Mouse (Mus musculus) forelimb bud, embryonic 11.5 days (tissue): ENCODE data around the gene Ulk4.
"Not testable (repeated sequence)": the region's sequence is repeated elsewhere in the genome, so short reads cannot be mapped to it uniquely, and the experiment has no call there.

Experiments
- DNase-seq: peaks from one replicate; pipeline ENCODE4 v3.0.0-alpha.2; 2012; ENCODE audit warnings: low read depth, low spot score

Gene Ulk4

DNA sequence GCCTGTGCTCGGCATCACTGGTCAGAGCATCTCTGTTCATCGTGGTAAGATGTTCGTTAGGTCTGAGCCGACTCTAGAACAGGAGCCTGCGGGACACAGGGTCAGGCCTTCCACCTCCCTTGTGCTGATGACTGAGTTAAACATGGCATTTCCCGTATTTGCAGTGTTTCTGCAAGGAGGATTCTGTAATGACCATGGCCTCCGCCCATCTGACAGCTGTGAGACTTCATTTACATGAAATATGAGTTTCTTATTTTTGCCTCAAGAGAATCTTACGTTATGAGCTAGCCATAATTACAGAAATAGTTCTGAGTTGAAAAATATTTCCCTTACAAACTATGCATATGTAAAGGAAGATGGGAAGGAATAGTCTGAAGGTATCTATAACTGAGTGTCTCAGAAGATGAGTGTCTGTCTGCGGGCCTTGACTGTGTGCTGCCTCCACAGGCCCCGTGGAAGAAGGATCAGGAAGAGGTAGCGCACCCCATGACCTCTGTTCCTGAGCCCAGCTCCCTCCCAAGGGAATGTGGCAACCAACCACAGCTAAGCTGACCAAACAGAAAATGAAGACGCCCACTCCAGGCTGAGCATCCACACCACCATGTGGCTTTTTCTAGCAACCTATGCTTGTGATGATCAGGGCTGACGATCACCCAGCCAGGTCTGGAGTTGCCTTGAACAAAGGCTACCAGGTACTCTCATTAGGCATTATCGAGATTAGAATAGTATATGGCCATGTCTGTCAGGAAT lies 212.2 kb downstream of the Ulk4 start:
- DNase-seq, result no peak

DNA sequence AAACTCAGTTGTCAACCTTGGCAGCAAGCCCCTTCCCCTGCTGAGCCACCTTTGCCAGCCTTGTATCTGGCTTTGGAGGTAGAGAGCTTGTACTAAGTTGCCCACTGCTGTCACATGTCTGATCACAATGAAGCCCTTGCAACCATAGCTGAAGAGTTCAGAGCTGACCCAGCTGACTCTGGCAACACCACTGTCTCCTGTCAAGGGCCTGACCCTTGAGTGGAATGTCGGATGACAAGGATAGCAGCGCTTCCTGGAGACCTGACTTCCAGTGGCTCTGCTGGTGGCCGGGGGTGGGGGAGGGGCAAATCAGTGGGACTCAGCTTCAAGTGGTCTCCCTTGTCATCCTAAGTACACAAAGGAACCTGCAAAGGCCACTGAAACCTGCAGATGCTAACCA lies 214.3 kb downstream of the Ulk4 start:
- DNase-seq, result no peak

DNA sequence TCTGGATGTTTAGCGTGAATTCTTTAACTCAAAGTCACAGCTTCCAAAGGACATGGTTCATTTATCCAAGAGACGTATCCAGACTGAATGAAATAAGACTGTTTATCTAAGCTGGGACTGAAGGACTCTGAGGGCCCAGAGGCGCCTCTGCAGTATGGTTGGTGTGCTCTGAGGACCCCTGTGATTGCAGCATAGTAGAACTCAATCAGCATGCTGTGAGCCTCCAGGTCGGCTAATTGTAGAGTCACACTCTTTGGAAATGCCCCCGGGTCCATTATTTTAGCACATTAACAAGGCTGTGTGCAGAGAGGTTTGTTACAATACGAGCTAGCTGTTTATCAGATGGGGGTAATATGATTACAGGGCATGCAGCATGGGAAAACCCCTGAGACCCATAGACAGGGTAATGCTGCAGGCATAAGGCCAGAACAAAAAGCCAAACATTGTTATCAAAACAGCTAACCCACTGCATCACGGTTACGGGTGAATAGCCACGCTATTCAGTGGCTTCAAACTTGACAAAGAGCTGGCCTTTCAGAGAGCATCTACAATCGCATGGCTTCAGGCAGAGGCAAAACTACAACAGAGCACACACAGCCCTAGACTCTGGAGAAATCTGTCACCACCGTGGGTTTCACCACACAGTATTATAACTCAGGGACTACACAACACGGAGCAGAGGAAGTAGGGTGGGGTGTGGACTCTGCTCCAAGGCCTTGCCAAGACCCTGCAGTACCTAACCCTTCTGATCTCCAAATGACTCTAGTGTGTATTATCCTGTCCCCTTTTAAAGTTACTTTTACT lies 215.0 kb downstream of the Ulk4 start:
- DNase-seq, result no peak

DNA sequence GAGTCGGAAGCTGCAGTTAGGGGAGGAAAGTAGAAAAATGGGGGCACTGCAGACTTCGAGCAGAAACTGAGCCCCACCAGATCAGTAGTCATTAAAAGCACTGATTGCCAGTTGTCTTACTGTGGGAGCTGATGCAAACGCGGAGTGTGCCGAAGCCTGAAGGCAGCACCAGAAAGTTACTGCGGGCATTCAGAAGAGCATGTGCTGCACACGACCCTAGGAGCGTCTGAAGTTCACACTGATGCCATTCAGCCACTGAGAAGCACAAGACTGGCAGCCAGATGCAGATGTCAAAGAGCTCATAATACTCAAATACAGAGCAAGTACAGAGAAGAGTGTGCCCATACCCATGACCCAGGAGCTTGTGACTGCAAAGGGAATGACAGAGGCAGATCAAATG lies 216.7 kb downstream of the Ulk4 start:
- DNase-seq, result no peak

DNA sequence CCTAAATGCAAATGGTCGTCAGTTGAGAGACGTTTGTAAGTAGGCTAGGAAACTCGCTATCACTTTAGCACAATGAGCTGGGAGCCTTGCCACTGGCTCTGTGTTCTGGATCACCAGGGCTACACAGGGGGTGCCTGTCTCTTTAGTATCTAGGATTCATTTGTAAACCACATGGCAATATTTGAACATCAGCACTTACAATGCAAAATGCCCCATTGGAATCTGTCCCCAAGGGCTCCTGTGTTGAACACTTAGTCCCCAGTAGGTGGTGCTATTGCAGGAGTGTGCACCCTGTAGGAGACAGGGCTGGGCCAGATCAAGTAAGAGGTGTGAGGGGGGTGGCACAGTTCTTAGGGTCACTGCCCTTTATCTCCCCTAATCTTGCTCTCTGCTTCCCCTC lies 217.7 kb downstream of the Ulk4 start:
- no peak for DNase-seq

DNA sequence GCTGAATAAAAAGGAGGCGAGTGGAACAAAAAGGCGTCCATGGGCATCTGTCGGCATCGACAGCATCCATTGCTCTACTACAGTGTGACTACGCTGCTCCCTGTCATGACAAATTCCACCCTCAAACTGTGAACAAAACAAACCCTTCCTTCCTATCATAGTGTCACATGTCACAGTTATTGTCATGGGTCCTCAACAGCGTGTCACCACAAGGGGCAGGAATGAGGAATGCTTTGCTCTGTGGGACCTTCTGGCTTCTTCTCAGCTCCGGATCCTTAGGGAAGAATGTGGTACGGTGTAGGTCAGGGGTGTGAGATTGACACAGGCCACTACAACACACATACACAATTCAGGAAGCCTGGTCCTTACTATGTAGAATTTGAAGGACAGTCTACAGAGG lies 218.5 kb downstream of the Ulk4 start:
- DNase-seq, result no peak

DNA sequence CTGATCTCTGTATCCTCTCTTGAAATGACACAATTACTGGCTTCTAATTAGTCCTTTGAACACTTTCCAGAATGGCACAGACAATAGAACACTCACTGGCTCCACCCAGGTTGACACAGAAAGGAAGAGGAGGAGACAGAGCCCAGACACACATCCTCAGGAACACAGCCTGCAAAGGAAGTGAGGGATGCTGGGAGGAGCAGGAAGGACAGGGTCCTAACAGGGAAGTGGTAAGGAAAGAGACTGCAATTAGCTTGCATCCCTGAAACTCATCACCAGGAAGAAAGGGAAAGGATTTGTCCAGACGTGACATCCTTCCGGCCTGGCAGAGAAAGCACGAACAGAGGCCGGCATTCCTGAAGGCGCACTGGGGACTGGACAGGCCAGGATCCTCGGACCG lies 218.9 kb downstream of the Ulk4 start:
- DNase-seq, result no peak

DNA sequence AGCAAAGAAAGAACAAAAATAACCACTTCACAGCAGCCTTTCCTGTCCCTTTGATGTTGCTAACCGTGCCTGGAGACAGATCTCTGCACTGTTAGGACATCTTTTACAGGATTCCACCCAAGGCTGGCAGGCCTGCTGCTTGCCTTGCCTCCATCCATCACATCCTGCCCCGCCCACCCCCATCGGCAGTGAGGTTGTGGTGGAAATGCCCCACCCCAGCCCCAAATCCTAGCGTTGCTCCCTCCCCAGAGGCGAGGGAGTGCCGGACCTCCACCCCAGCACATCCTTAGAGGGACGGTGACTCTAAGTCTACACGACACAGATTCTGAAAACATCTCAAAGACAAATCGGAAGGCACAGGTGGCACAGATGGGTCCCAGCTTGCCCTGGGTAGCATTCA lies 219.6 kb downstream of the Ulk4 start:
- no peak for DNase-seq

DNA sequence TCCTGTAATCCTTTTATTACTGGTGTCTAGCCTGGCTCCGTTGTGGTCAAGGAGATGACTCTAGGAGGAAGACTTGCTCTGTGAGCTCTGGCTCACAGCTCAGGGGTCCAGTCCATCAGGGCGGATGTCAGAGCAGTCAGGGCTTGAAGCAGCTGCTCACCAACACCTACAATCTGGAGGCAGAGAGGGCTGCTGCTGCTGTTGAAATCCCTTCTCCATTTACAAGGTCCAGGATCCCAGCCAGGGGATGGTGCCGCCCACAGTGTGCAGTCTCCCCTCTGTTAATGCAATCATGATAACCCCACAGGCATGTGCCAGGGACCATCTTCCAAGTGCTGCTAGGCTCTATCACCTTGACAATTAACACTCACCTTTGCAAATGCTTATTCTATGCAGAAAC lies 220.5 kb downstream of the Ulk4 start:
- no peak for DNase-seq

DNA sequence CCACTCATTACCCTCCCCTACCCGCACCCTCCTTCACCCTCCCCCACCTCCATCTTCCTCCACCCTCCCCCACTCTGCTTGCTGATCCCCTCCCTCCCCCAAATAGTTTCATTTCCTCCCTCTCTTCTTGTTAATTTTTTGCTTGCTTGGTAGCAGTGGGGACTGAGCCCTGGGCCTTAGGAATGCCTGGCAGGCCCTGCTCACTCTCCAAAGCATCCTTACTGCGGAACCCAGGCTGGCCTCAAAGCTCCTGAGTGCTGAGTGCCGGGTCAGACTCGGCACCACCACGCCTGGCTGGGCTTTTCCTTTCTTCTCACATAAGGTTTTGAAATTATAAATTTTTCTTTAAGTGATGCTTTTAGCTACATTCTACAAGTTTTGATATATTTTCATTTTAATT lies 221.0 kb downstream of the Ulk4 start:
- DNase-seq, result no peak

DNA sequence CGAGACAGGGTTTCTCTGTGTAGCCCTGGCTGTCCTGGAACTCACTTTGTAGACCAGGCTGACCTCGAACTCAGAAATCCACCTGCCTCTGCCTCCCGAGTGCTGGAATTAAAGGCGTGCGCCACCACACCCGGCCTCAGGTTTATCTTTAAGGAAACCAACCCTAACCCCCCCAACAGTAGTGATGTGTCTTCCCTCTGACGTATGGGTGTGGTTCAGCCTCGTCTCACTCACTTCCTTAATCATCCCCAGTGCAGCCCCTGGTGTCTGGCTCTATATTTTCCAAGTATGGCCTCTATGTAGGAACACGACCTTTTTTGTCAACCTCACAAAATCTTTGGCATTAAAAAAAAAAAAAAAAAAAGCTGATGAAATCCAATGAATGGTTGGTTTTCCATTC lies 231.3 kb downstream of the Ulk4 start:
- DNase-seq, result not testable (repeated sequence)

DNA sequence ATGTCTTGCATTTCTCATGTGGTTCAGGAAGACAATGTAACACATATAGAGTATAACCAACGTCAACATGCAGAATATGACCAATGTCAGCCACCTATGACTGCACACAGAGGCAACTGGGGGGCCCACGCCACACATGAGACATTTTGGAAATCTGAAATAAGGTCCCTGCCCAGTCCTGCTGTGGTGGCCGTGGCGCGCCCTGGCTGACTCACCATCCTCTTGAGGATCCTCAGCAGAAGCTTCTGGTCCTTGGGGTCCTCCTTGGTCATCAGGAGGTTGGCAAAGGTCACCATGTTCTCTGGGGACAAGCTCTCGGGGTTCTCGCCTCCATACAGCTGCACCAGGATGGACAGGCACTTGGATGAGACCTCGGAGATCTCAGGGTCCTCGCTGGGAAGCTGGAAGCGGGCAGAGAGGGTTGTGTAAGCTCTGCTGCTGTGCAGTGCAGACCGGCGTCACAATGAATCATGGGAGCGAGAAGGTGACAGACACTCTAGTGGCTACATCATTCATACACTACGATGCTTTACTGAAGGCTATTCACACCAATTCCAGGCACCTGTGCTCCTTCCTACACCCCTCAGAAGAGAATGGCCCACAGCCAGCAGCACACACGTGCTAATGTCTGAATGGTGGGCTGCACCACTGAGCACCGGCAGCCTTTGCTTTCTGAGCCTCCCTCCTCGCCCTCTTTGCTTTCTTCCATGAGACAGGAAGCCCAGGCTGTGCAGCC lies 232.4 kb downstream of the Ulk4 start:
- DNase-seq, result no peak

DNA sequence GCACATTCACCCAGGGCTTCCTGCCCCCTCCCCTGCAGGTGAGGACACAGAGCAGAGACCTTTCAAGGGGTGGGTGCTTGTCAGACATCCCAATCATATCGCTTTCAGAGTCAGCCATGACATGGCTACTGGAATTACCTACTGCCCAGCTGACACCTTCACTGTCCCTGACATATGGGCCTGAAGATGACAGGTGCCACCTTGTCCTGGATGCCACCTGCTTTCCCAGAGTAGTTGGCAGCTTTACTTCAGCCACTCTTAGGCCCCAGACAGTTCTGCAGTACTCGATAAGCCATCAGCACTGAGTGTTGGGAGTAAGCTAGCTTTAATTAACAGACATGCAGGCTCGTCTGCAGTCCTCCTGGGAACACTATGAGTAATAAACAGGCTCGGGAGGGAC lies 234.0 kb downstream of the Ulk4 start:
- no peak for DNase-seq

DNA sequence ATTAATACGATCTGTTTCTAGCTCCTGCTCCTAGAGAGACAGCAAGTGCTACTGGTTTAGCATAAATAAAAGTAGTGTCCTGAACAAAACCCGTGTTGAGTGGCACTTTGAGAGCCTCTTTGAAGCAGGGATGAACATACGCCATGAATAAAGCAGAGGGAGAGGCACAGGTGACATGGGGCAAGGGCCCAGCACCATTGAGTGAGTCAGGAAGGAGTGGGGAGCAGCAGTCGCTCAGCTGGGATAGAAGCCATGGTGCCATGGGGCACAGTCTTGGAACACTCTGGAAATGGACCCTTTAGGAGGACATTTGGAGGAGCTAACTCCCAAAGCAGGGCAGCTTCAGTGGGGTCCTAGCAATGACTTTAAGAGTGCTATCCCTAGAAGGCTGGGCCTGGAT lies 238.6 kb downstream of the Ulk4 start:
- DNase-seq, result no peak

DNA sequence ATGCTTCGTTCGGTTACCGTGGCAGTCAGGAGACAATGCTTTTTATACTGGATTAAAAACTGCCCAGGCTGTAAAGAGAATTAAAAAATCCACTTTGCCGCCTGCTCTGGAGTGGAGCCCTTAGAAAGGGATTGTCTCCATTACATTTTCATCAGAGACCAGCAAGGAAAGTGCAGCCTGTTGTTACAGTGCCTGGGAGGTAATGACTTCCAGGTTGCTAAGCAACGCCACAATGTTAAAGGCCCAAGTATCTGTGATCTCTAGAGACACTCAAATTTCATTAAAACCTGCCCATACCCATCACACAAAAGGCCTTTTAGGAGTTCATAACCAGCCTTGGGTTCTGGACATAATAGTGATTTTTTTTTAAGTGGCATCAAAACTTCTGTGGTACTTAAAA lies 239.0 kb downstream of the Ulk4 start:
- DNase-seq, result peak; percentile 72

DNA sequence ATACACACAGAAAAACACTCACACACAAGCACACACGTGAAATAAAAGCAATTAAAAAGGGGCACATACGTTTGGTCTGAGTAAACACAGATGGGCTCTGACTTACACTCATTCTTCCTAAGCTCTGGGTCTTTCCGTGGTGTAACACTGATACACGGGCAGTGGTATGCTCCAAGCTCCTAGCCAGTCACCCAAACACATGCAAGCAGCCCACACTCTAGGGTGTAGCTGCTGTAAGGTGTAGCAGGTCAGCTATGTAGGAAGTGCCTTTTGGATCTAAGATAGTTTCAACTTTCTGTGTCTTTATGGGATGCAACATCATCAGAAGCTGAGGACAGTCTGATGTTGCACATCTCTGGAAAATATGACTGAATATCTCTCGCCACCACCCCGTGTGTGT lies 241.7 kb downstream of the Ulk4 start:
- DNase-seq, result no peak

DNA sequence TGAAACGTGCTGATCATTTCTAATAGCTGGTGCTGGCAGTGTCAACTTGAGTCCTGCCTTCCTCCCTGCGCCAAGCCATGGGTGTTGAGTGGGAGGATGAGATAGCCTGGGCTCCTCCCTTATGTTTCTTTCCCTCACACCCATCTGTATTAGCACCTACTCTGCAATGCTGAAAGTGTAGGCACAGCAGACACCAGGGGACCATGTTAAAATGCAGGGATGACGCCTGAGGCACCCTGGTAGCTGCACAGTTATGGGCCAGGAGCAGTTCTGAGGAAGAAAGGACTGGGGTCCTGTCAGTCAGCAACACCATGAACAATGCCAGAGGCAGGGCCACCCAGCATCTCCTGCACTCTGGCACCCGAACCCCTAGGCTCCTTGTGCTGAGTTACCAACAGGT lies 243.4 kb downstream of the Ulk4 start:
- DNase-seq, result no peak

DNA sequence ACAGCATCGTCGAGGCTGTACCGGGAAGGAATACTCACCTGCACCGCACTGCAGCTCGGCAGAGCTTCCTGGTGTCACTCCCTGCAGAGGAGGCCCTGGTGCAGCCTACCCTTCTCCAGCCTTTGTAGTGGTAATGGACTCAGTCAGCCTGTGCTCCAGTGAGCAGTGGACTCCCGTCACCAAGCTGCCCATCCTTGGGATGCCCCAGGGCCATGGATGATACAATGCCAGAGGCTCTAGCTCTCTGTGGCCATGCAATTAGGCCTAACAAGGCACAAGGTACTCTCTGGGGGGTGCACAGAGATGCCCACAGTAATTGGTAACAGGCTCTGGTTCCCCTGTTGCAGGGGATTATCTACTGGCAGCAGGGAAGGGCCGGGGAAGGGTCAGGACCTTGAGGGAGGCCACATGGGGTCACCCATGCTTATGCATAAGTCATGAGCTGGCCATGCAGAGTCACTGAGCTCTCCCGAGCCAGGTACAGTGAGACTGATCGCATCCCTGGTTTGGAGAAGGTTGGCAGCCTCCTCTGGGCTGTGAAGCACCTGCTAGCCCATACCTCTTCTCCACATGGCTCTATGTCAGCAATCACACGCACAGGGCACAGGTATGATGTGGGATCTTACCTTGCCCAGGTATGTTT lies 244.6 kb downstream of the Ulk4 start:
- no peak for DNase-seq

DNA sequence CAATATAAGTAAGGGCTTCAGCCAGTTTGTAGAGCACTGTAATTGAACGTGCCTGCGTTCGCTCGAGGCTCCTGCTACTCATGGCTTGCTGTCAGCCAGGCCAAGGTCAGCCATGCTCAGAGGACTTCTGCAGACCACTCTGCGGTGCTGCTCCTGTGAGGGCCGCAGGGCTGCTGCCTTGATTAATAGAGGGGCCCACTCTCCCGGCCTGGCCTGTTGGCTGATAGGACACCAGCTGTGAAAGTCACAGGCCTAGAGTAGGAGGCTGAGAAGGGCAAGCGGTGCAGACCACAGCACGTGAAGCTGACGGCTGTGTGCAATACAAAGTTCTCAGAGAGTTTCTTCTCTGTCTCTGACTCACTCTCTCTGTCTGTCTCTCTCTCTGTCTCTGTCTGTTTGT lies 246.0 kb downstream of the Ulk4 start:
- no peak for DNase-seq

DNA sequence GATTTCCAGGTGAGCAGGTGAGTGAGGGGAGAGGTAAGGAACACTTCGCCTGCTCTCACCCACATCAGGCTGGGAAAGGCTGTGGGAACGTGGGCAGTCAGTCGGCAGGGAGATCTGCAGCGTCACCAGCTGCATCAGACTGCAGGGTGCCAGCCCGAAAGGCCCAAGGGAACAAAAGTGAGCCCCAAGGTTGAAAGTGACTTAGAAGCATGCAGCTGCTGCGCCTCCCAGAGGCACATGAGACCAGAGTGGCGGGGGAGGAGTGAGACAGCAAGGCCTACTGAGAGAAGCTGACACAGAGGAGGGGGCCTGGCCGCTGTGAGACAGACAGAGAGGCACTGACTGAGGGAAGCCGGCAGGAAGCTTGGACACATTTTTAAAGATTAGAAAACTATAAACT lies 247.2 kb downstream of the Ulk4 start:
- DNase-seq, result no peak

DNA sequence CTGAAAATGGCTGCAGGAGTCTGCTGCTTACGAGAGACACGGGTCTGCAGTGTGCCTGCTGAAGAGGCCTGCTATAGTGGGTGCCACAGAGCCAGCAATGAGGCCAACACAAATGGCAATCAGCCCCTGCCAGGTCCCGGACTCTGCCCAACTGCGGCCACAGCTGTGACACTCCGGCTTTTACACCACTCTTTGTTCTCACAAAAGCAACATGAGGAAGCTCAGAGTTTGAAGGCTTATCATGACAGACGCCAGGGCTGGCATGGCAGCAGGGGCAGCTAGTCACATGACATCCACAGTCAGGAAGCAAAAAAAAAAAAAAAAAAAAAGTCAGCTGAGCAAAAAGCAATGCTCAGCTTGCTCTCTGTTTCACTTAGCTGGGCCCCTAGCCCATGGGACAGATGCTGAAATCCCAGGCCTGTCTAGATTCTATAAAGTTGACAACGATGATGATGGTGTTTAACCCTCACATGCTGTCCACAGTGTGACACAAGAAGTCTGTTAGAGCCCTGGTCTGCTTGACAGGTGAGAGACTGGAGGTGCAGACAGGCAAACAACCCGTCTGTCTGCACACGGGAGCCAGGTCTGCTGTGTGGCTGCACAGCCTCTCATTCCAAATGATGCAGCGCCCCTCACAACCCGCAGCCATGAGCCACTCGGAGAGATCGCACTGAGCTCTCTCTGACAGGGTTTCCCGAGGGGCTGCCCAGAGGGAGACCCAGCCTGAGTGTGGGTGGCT lies 253.3 kb downstream of the Ulk4 start:
- DNase-seq, result no peak
